Mouse (Mus musculus) kidney, embryonic 14.5 days (tissue): ENCODE measurements around the gene Slc35a5. TPM values are rescaled to one million over a fixed set of nuclear protein-coding genes. Genes with fewer than 3 reads are reported as not detected.

ENCODE experiments used
- ATAC-seq: fragments of 200-750 bp; cut with Nextera tagmentation; 2 replicates; pipeline ENCODE4 v1.8.0; 2017; ENCODE audit warnings: moderate number of reproducible peaks, mild to moderate bottlenecking, moderate TSS enrichment, moderate library complexity; ENCODE audit not compliant: low FRiP score, low TSS enrichment
- H3K27ac ChIP-seq: fragments of 300-500 bp; sonication (generic); 2 replicates; pipeline ENCODE4 v1.5.1; 2014; ENCODE audit warnings: low read depth, mild to moderate bottlenecking, low read length, moderate library complexity, mixed read lengths
- H3K27me3 ChIP-seq: fragments of 300-500 bp; sonication (generic); 2 replicates; pipeline ENCODE4 v1.6.1; 2014; ENCODE audit warnings: mild to moderate bottlenecking, low read length; ENCODE audit not compliant: control insufficient read depth, insufficient read depth
- H3K36me3 ChIP-seq: fragments of 300-500 bp; sonication (generic); 2 replicates; pipeline ENCODE4 v1.6.1; 2014; ENCODE audit warnings: low read length, mixed read lengths; ENCODE audit not compliant: control insufficient read depth, insufficient read depth
- H3K4me1 ChIP-seq: fragments of 300-500 bp; sonication (generic); 2 replicates; pipeline ENCODE4 v1.6.1; 2014; ENCODE audit warnings: low read length, mixed read lengths; ENCODE audit not compliant: control insufficient read depth, insufficient read depth
- H3K4me2 ChIP-seq: fragments of 300-500 bp; sonication (generic); replicated peaks from 2 replicates; pipeline ENCODE4 v1.6.1; 2014; ENCODE audit warnings: low read depth, mild to moderate bottlenecking, low read length
- H3K4me3 ChIP-seq: fragments of 300-500 bp; sonication (generic); 2 replicates; pipeline ENCODE4 v1.5.1; 2014; ENCODE audit warnings: mild to moderate bottlenecking, low read length
- H3K9ac ChIP-seq: fragments of 300-500 bp; sonication (generic); 2 replicates; pipeline ENCODE4 v1.6.1; 2014; ENCODE audit warnings: low read depth, mild to moderate bottlenecking, low read length, moderate library complexity
- H3K9me3 ChIP-seq: fragments of 300-500 bp; sonication (generic); 2 replicates; pipeline ENCODE4 v1.6.1; 2016; ENCODE audit warnings: low read length; ENCODE audit not compliant: control insufficient read depth
- WGBS: fragments of 180-500 bp; shearing (Covaris S2); extraction: QIAGEN DNeasy Blood & Tissue Kit; methylation state at CpG from one replicate; pipeline ENCODE4 v1.1.7; 2014; 5-methylcytosine and 5-hydroxymethylcytosine counted together
- polyA plus RNA-seq: library from polyadenylated mRNA; unstranded; fragments of >200 nt; fragmentation: Nextera tagmentation; extraction: Ambion mirVana; gene quantifications from 2 replicates; pipeline ENCODE4 v1.2.1, GENCODE M21; 2014

Gene Slc35a5
- polyA plus RNA-seq, 1 experiment from 2014 or later: 19.6 TPM

- Histone ChIP-seq H3K4me1 (no peaks in the 10 kb centered on the region), H3K27ac (peak overlapping the region; percentile 76; the same call in 1 of the 2 replicates), H3K9me3 (no peaks in the 10 kb centered on the region), H3K4me3 (peak overlapping the region; percentile 62), H3K27me3 (no peaks in the 10 kb centered on the region), H3K4me2 (peak overlapping the region; percentile 52), H3K9ac (peak overlapping the region; percentile 67), H3K36me3 (peaks cover 4% of the 10 kb centered on the region; the same call in 1 of the 2 replicates)
- no peak for ATAC-seq
- 2% methylated on average over 11 of the region's 11 CpGs for WGBS
Measured at GRCm38 (mm10) chr16:45159389-45159716, 847 bp upstream of the Slc35a5 start.

GRCm38 (mm10) chr16:45158136-45158521, 377 bp downstream of the Slc35a5 start:
- Histone ChIP-seq H3K27me3 (no peaks in the 10 kb centered on the region), H3K9me3 (no peaks in the 10 kb centered on the region), H3K9ac (peak overlapping the region; percentile 69), H3K4me1 (no peaks in the 10 kb centered on the region), H3K4me2 (peak overlapping the region; percentile 75), H3K27ac (peak overlapping the region; percentile 89), H3K36me3 (peaks cover 3% of the 10 kb centered on the region; the same call in 1 of the 2 replicates), H3K4me3 (peak overlapping the region; percentile 62)
- peak; percentile 80 for ATAC-seq
- WGBS: under 1% methylated on average over 20 of the region's 20 CpGs

GRCm38 (mm10) chr16:45154741-45155250, 3.7 kb downstream of the Slc35a5 start:
- Histone ChIP-seq H3K9ac (no peak overlapping the region), H3K4me1 (no peaks in the 10 kb centered on the region), H3K27ac (no peak overlapping the region), H3K4me3 (no peak overlapping the region), H3K4me2 (no peak overlapping the region), H3K9me3 (no peaks in the 10 kb centered on the region), H3K36me3 (peaks cover 4% of the 10 kb centered on the region; the same call in 1 of the 2 replicates), H3K27me3 (no peaks in the 10 kb centered on the region)
- 81% methylated on average over 3 of the region's 3 CpGs for WGBS
- ATAC-seq: no peak

DNA sequence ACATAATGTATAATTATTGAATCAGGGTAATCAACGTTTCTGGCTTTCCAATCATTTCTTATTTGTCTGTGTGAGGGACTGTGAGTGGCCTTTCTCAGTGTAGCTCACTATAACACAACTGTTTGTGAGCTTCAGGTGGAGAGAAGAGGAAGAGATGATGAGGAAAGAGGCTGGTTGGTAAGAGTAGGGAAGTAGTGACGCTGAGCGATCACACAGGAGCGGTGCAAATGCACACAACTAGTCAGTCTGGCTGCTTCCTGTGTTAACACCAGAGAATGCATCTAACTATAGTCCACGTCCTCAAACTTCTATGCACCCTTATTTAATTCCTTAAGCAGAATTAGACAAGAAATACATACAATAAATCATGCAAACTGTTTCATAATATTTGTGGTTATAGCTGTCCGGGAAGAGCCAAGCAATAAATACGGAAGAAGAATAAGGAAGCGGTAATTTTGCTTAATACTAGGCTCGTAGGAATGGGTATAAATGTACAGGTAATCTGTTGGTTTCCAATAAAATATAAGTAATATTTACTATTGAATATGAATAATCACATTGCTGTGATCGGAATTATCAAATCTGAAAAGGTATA, 9.9 kb downstream of the Slc35a5 start:
- H3K27ac ChIP-seq: no peak overlapping the region

GRCm38 (mm10) chr16:45145119-45145518, 13.4 kb downstream of the Slc35a5 start:
- Histone ChIP-seq H3K9me3 (no peaks in the 10 kb centered on the region), H3K36me3 (peaks cover 44% of the 10 kb centered on the region), H3K9ac (no peak overlapping the region), H3K4me2 (no peak overlapping the region), H3K4me3 (no peak overlapping the region), H3K4me1 (no peaks in the 10 kb centered on the region), H3K27me3 (no peaks in the 10 kb centered on the region), H3K27ac (no peak overlapping the region)
- ATAC-seq: no peak
- 96% methylated on average over 6 of the region's 6 CpGs for WGBS

More for the DNA sequence above, 9.9 kb downstream of the Slc35a5 start:
- WGBS: 94% methylated on average over 10 of the region's 10 CpGs
- no peak overlapping the region for H3K9ac ChIP-seq
- no peaks in the 10 kb centered on the region for H3K27me3 ChIP-seq
- H3K36me3 ChIP-seq: peaks cover 30% of the 10 kb centered on the region; the same call in 1 of the 2 replicates
- H3K4me1 ChIP-seq: no peaks in the 10 kb centered on the region
- no peak overlapping the region for H3K4me2 ChIP-seq
- no peaks in the 10 kb centered on the region for H3K9me3 ChIP-seq
- no peak for ATAC-seq
- H3K4me3 ChIP-seq: no peak overlapping the region

DNA sequence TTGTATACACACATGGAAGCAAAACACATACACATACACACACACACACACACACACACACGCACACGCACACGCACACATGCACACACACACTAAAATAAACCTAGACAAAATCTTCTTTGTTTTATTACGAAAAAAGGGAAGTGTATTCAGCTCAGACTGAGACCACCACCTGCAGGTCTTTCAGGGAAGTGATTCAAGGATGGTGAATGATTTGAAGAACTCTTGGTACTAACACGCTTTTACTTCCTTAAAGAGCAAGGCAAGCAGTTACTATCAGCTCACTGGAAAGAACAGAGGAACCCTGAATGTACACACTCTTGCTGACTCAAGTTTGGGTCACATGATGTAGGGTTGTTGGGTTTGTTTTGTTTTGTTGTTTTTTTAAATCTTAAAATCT, 15.9 kb downstream of the Slc35a5 start:
- no peak overlapping the region for H3K9ac ChIP-seq
- no peak for ATAC-seq
- WGBS: 90% methylated on average over 5 of the region's 5 CpGs
- H3K4me1 ChIP-seq: no peaks in the 10 kb centered on the region
- no peak overlapping the region for H3K27ac ChIP-seq
- H3K4me3 ChIP-seq: no peak overlapping the region
- H3K27me3 ChIP-seq: no peaks in the 10 kb centered on the region
- no peak overlapping the region for H3K4me2 ChIP-seq
- peaks cover 44% of the 10 kb centered on the region for H3K36me3 ChIP-seq
- H3K9me3 ChIP-seq: no peaks in the 10 kb centered on the region

DNA sequence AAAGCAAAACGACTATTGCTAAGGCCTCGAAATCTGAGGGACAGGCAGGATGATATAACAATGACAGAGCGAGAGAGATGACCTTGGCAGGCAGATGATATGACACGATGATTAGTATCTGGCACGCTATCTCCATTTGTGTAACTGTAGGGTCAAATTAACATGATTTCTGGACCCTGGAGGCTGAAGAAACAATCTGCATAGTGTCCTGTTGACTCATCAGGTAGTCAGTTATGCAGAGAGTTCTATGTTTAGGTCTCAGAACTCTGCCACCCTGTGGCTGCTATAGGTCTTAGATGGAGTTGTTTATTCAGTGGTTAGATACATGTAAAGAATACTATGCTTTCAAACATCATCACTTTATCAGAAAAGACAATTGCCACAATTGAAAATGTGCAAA, 16.8 kb downstream of the Slc35a5 start:
- H3K9me3 ChIP-seq: no peaks in the 10 kb centered on the region
- no peaks in the 10 kb centered on the region for H3K27me3 ChIP-seq
- no peaks in the 10 kb centered on the region for H3K4me1 ChIP-seq
- no peak overlapping the region for H3K4me2 ChIP-seq
- peaks cover 41% of the 10 kb centered on the region for H3K36me3 ChIP-seq
- 95% methylated on average over 5 of the region's 5 CpGs for WGBS
- H3K9ac ChIP-seq: no peak overlapping the region
- ATAC-seq: no peak
- no peak overlapping the region for H3K4me3 ChIP-seq
- H3K27ac ChIP-seq: no peak overlapping the region

GRCm38 (mm10) chr16:45127936-45128710, 30.4 kb downstream of the Slc35a5 start:
- H3K4me1 ChIP-seq: no peaks in the 10 kb centered on the region
- H3K27me3 ChIP-seq: no peaks in the 10 kb centered on the region
- no peak overlapping the region for H3K9ac ChIP-seq
- no peak for ATAC-seq
- H3K4me2 ChIP-seq: no peak overlapping the region
- WGBS: 88% methylated on average over 2 of the region's 2 CpGs
- no peak overlapping the region for H3K4me3 ChIP-seq
- H3K9me3 ChIP-seq: no peaks in the 10 kb centered on the region
- no peak overlapping the region for H3K27ac ChIP-seq
- H3K36me3 ChIP-seq: peaks cover 8% of the 10 kb centered on the region; the same call in 1 of the 2 replicates
